Mouse (Mus musculus): Measurements from ENCODE around the gene Terf2ip.

The Terf2ip gene

DNA sequence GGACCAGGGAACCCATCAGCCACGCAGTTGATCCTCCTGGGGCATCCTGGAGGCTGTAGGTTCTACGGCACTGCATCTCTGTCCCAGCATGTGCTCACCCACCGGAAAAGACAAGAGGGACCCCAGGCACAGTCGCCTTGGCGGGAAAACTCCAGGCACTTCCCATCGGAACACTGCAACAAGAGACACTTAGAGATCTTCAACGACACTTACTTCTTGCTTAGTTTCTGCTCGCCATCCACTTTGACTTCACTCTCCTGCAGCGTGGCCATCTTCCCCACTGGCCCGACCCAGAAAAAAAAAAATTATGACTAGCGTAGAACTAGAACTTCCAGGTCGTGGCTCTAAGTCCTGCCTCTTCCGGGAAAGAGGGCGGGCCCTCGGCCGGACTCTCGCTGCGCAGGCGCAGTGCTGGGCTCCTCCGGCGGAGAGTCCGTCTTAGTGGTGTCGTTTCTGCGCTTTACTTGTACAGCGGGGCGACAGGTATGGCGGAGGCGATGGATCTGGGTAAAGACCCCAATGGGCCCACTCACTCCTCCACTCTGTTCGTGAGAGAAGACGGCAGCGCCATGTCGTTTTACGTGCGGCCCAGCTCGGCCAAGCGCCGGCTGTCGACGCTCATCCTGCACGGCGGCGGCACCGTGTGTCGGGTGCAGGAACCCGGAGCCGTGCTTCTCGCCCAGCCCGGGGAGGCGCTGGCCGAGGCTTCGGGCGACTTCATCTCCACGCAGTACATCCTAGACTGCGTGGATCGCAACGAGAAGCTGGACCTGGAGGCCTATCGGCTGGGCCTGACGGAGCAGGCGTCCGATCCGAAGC is at the start of gene Terf2ip, which contains the start of gene Kars:
TSS of gene Terf2ip (plus strand) at position 402 of the 819 bp plus-strand sequence.
TSS of gene Kars (minus strand) at position 327 of the 819 bp plus-strand sequence.
- DNase-seq: peak; percentile 90 to 94

DNA sequence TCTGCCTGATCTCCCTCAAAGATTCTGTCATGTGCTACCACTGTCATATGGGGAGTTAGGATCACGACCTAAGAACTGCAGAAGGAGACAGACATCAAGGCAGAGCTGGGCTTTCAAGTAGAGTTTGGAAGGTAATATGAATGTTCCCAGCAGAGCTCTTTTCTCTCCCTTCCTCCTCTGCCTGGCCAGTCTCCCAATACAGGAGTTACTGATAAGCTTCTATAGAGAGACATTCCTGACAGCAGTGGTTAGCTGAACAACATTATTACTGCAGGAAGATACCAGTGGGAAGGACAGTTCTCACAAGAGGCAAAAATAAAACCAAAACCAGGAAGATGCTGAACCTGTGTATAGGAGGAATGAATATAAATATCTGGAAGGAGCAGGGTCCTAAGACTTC is 48.6 kb upstream of the Terf2ip start:
- DNase-seq: no peak

DNA sequence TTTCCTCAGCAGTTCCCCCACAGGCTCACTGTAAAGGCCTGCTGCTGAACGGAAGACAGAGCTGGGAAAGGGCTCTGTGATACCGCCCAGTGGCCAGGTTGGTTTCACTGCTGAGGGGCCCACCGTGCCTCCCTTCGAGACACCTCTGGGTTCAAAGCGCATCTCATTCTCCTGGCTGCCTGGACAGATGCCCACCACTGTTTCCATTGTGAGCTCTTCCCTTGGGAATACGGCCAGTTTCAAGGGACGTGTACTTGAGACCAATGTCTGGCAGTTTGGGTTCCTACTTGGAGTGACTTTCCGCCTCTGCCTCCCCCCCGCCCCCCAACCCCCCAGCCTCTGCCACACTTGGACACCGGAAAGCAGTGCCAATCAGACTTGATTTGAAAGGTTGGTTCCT is 48.1 kb upstream of the Terf2ip start:
- DNase-seq: no peak

DNA sequence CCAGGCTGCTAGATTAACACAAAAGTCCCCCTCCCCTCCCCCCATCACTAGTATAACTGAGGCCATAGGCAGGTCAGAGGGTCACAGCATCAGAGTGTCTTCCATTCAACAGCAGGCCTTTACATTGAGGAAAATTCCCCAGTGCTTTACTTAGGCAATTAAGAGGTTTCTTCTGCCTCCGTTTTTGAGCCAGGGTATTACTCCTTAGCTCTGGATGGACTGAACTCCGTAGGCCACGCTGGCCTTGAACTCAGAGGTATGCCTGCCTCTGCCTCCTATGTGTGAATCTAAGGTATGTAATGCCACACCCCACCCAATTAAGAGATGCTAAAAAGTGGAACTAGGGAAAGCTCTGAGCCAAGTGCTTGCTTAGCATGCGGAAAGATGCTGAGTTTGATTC is 47.7 kb upstream of the Terf2ip start:
- no peak for DNase-seq

DNA sequence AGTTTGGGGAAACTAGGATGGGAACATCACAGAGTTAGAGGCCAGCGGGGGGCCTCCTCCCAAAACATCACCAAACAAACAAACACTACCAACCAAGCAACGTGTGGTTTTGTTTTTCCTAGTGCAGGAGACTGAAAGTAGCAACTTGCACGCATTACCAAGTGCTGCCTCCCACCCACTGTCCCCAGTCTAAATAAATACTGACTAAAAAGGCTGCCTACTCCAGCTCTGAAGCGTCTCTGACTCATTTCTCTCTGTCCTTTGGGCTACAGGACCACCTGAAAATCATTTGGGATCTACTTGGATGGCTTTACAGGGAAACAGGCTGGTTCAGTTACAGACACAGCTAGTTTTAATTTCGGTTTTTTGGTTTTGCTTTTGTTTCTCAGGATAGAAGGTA is 46.8 kb upstream of the Terf2ip start:
- no peak for DNase-seq

DNA sequence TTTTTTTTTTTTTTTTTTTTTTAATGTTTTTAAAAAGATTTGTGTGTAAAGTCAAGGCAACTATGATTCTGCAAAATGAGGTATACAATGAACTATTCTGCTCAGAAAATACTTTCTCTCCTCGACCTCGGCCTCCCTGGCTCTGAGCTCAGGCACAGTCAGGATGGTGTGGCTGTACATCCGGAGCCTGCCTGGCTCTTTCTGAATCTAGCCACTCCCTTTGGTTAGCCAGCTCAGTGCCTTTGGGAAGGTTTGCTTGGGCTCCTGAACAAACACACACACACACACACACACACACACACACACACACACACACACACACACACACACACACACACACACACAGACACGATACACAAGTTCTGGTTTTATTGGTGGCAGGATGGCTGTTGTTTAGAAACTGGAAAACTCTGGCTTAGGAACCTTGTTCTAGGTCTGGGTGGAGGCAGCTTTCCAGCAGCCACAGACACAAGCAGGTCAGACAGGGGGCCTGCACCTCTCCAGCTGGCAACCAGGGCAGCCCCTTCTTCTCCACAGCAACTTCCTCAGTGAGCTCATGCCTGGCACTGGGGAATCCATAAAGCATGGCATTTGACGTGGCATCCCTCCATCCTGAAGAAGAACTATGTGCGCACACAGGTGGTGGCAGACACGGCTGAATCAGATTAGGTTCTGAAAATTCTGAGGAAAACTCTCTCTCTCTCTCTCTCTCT is 46.2 kb upstream of the Terf2ip start:
- peak in 1 of 2 experiments; percentile 27 for DNase-seq

DNA sequence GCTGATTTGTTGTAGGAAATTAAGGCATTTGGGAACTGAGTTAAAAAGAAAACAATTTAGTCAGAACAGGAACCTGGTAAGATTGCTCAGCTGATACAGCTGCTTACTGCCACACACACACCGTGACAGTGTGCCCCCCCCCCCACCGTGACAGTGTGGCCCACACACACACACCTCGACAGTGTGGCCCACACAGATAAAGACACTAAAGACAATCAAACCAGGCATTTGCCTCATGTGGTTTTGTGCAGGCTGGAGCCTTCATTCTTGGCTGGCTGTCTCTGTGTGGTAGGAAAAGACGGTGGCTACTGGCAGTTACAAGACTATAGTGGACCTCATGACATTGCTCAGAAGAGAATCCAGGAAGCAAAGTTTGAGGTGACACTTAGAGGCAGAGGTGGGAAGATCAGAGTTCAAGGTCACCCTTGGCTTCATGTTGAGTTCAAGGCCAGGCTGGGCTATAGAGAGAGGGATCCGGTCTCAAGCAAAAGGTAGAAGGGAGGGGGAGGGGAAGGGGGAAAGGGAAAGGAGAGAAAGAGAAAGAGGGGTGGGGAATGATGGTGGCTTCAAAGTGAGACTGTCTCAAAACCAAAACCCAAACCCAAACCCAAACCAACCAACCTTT is 43.8 kb upstream of the Terf2ip start:
- no peak for DNase-seq

DNA sequence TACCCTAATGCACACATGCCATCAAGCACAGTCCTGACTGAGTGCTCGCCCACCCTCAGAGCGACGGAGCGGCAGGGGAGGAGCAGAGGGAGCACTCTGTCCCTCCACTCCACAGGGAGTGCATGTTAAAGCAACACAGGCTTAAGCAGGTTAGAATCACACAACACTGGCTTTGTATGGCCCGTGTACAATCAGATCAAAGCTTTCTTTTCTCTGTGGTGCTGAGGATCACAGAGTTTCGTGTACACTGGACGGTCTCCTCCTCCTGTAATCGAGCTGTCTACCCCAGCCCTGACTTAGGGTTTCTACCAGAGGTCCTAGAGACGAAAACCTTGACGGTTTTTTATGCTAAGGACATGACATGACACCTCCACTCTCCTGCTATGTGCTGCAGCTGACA is 42.7 kb upstream of the Terf2ip start:
- DNase-seq: no peak

DNA sequence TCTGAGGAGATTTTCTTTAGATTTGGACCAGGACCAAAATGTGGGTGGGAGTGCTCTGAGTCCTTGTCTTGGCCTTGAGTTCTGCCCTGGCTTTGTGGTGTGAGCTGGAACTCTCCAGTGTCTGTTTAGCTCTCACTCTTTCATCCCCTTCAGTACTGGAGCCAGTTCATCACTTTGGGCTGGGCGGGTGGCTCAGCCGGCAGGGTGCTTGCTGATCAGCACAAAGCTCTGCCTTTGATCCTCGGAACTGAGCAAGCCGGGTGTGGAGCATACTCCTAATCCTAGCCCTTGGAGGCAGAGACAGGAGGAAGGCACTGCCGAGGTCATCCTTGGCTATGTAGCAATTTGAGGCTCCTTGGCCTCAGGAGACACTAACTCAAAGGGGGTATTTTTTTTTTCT is 42.2 kb upstream of the Terf2ip start:
- no peak for DNase-seq

DNA sequence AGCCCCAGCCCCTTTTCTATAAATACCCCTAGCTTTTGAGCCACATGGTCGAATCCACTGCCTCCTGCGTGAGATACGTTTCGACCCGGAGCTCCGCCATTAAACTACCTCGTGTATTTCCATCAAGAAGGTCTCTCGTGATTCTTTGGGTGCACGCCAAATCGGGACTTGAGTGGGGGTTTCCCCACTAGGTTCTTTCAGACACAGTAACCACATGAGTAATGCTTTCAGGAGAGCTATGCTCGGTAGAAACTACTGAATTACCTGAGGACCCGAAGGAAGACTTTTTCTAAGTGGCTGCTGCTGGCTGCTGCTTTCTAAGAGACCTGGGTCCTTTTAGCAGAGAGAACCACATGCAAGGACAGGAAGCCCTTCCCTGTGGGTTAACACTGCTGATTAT is 37.1 kb upstream of the Terf2ip start:
- DNase-seq: no peak

DNA sequence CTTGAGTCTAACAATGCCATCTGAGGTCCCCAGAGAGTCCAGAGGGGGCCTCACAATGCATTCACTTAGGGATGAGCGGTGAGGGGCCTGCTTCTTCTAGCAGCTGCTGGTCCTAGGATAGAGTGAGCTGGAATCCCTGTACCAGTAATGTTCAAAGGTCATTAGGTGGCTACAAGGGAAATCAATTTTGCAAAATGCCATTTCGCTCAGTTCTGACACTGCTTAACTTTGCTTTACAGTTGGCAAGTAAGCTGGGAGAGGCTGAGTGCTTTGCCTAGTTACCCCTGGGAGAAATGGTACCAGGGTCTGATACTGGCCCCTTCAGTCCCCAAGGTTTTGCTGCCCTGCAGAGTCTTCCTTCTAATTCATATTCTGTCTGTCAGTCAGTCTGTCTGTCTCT is 35.5 kb upstream of the Terf2ip start:
- no peak for DNase-seq

DNA sequence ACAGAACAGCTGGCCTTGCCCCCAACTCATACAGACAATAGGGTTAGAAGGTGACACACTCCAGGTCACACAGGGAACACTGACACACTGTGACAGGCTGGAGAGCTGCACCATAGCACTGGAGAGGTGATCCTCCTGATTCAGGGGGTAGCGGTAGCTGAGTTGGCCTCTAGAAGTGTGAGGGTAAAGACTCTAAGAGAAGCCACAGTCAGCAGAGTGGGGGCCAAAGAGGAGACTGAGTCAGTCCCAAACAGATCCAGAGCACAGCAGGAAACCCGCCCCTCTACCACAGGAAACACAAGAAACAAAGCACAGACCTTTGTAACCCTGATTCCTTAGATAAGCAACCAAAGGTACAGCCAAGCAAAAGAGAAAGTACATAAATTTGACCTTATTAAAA is 34.9 kb upstream of the Terf2ip start:
- DNase-seq: no peak

DNA sequence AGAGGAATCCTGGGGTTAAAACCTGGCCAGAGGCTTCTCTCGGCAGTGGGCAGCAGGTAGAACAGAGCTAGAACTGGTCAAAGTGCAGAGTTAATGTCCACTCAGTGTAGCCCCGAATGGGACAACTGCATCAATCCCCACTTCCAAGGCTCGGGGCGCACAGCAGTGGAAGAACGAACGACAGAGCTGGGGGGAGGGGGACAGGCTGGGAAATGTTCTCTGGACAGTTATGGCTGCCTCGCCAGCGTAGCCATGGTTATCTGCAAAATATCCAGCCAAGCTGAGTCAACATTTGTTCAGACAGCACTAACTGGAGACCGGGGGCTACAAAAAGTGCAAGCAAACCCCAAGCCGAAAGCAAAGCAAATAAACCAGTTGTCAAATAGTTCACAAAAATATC is 33.1 kb upstream of the Terf2ip start:
- no peak for DNase-seq

DNA sequence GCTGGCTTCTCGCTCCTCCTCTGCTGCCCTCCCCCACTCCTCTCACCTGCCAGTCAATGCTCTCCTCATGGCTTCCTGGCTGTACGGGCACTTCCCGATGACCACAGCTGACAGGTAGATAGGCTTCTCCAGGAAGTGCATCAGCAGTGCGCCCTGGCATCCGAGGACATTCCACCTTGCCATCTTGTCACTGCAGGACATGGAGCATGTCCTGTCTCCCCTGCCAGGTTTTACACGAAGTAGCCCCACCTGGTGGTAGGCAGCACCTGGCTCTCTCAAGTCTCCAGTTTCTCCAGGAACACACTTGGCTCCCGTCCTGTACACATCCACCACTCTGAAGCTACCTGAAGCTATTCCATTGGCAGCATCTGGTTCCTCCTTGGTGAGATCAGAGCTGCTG is 29.1 kb upstream of the Terf2ip start:
- peak; percentile 71 to 72 for DNase-seq

DNA sequence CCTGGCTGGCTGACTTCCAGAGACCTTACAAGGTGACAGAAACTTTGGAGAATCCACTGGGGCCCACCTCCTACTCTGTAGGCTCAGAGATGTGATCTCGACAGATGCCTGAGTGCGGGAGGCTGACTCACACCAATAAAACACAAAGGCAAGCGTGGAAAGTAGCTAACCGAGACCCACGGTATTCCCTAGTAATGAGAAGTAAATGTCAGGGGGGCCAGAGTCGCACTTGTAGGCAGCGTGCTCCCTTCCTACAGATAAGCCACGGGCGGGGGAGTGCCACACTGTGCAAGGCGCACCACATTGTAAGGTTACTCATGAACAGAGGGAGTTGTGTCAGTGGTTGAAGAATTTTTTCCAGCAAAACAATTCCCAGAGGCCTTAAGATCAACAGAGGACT is 26.7 kb upstream of the Terf2ip start:
- no peak for DNase-seq

DNA sequence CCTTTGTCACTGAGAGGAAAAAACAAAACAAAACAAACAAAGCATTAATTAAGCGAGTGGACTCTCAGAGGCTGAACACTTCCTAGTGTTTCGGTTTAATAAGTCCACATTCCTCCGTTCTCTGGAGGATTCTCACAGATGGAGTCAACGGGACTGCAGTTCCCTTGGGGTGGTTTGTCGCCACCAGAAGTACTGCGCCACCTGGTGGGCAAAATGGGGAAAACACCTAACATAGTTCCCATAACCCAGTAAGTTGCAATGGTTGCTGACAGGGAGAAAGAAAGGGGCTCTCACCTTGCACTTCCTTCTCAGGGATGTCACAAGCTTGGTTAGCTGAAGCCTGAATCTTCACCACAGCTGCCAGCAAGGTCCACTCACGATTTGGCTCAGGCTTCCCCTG is 21.3 kb upstream of the Terf2ip start:
- peak; percentile 84 to 87 for DNase-seq

DNA sequence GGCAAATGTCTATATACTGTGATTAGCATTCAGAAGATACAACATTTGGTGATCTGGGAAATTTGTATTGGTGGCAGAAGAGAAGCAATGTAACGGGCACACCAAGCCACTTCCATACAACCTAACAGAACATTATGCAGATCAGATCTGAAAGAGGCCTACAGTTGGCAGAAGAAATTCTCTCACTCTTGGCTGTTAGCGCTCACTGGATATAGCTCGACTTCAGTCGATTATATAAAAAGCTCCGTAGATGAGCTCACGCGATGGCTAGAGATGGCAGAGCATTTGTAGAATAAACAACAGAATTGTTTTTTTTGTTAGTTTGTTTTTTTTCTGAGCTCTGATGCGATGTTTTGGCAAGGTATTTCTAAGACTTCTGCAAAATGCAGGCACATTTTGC is 19.9 kb upstream of the Terf2ip start:
- no peak for DNase-seq

DNA sequence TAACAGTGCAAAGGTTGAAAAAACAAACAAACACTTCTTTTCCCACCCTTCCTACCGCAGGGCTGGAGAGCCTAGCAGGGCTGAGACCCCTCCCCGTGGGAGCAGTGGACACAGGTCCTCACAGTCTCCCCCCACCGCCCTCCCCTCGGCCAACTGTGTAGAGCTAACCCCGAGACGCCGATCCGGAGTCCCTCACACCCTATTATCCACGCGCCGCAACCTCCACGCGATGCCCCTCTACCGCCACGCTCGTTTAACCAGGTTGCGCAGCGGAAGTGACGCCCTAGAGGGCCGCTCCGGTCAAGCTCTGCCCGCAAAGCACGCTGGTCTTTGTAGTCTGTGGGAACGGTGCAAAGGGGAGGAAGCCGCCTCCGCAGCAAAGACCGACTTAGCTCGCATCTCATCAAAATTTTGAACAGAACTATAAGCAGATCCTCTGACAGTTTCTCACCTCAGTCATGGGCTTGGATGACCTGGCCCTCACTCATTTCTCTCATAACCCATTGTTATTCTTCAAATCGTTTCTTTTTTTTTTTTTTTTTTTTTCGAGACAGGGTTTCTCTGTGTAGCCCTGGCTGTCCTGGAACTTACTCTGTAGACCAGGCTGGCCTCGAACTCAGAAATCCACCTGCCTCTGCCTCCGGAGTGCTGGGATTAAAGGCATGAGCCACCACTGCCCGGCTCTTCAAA is 19.0 kb upstream of the Terf2ip start, which contains the start of gene Adat1:
TSS of gene Adat1 (minus strand) at position 290 of the 690 bp plus-strand sequence.
- DNase-seq: peak; percentile 87

DNA sequence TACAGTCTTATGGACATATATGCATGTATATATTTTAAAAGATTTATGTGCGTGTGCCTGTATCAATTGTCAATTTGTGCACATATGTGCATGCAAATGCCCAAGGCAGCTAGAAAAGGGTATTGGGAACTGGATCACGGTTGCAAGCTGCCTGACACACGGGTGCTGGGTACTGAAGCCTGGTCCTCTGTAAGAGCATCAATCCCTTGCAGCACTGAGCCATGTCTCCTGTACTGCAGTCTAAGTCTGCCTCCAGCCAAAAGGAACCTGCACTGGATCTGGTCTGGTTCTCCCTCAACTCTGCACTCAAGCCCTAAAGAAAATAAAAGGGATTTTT is 18.5 kb upstream of the Terf2ip start:
- no peak for DNase-seq

DNA sequence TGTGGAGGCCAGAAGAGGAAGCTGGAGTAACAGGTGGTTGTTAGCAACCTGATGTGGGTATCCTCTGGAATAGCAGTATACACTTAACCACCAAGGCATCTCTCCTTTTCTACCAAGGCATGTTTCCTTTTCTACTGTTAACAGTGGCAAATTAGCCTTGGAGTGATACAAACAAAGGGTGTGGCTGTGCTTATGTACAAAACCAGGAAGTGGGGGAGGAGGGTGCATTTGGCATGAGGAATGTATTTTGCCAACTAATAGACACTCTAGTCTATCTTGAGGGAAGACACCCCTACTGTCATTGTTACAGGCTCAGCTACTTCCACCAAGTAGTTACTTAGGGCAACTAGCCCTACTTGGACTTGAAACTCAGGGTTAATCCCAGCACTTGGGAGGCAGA is 6.4 kb upstream of the Terf2ip start:
- DNase-seq: no peak

DNA sequence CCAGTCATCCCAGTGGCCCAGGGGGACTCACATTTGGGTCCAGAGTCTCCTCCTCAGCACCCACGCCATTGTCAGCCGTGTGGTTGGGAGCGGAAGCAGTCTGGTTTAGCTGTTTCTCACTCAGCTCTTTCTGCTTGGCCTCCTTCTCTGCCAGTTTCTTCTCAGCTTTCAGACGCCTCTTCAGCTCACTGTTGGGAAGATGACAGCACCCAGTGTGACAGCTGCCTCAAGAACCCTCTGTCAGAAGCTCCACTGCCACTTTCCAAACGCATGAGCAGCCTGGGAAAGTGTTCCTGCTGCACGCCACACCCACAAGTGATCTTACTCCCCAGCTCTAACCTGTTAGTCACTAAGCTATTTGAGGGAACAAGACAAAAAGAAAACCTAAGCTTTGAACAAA is 5.6 kb upstream of the Terf2ip start:
- no peak for DNase-seq

DNA sequence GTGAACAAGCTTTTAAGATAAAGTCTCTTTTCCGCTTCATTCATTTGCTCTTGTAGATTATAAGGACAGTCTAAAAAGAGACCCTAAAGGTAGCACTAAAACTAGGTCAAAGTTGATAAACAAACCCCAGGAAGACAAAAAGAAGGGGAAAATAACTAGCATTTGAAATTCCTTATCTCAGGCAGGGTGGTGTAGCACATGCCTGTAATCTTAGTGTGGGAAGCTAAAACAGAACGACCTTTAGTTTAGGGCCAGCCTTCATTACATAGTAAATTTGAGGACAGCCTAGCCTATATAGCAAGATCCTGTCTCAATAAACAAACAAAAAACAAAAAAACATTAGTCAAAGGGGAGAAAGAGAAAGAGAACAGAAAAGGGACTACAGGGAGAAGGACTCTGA is 3.5 kb upstream of the Terf2ip start:
- no peak for DNase-seq

DNA sequence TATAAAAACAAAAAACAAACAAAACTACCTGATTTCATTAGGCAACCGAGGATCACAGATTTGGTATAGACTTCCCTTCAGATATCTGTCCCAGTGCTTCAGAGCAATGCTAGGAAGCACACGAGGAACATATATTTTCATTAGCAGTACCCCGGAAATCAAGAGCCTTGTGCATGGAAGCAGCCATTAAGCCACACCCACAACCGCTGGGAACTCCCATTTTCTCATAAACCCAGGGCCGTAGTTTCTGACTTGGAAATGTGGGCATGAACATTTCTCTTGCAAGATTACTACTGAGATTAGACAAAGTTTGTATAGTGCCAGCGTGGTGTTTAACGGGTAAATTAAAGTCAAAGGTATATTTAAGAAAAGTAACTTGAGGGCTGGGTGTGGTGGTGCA is 1.6 kb upstream of the Terf2ip start:
- DNase-seq: no peak

All from cerebellum, postnatal 36 days (tissue).